Mouse (Mus musculus) lung, embryonic 14.5 days (tissue): ENCODE measurements around the gene Klhl2. TPM values are rescaled to one million over a fixed set of nuclear protein-coding genes. Genes with fewer than 3 reads are reported as not detected.

Experiments
- ATAC-seq: fragments of 200-750 bp; cut with Nextera tagmentation; 2 replicates; pipeline ENCODE4 v1.8.0; 2017; ENCODE audit warnings: mild to moderate bottlenecking, moderate TSS enrichment, moderate library complexity; ENCODE audit not compliant: insufficient read depth
- DNase-seq: peaks from one replicate; pipeline ENCODE4 v3.0.0-alpha.2; 2015
- H3K27ac ChIP-seq: fragments of 300-500 bp; sonication (generic); 2 replicates; pipeline ENCODE4 v1.5.1; 2014; ENCODE audit warnings: low read depth, mild to moderate bottlenecking, moderate library complexity
- H3K27me3 ChIP-seq: fragments of 300-500 bp; sonication (generic); 2 replicates; pipeline ENCODE4 v1.6.1; 2014; ENCODE audit warnings: low read length, control low read depth; ENCODE audit not compliant: insufficient read depth
- H3K36me3 ChIP-seq: fragments of 300-500 bp; sonication (generic); 2 replicates; pipeline ENCODE4 v1.6.1; 2014; ENCODE audit warnings: control low read depth; ENCODE audit not compliant: insufficient read depth
- H3K4me1 ChIP-seq: fragments of 300-500 bp; sonication (generic); 2 replicates; pipeline ENCODE4 v1.6.1; 2014; ENCODE audit warnings: antibody characterized with exemption, control low read depth; ENCODE audit not compliant: insufficient read depth
- H3K4me2 ChIP-seq: fragments of 300-500 bp; sonication (generic); 2 replicates; pipeline ENCODE4 v1.6.1; 2014; ENCODE audit warnings: mild to moderate bottlenecking
- H3K4me3 ChIP-seq: fragments of 300-500 bp; sonication (generic); 2 replicates; pipeline ENCODE4 v1.5.1; 2014; ENCODE audit warnings: low read depth, low read length
- H3K9ac ChIP-seq: fragments of 300-500 bp; sonication (generic); 2 replicates; pipeline ENCODE4 v1.6.1; 2014
- H3K9me3 ChIP-seq: fragments of 300-500 bp; sonication (generic); 2 replicates; pipeline ENCODE4 v1.6.1; 2016; ENCODE audit warnings: low read depth, low read length, control low read depth
- CTCF ChIP-seq: IDR thresholded peaks from 2 replicates; pipeline ENCODE4 v1.5.1; 2016; ENCODE audit warnings: antibody characterized with exemption, low read depth
- WGBS: fragments of 180-500 bp; shearing (Covaris S2); extraction: QIAGEN DNeasy Blood & Tissue Kit; methylation state at CpG from one replicate; pipeline ENCODE4 v1.1.7; 2014; 5-methylcytosine and 5-hydroxymethylcytosine counted together
- polyA plus RNA-seq: library from polyadenylated mRNA; unstranded; fragments of >200 nt; fragmentation: Nextera tagmentation; extraction: Ambion mirVana; gene quantifications from 2 replicates; pipeline ENCODE4 v1.2.1, GENCODE M21; 2014

Gene Klhl2
- polyA plus RNA-seq, 1 experiment from 2014 or later: 16.9 TPM

- Histone ChIP-seq H3K27ac (no peak overlapping the region), H3K4me2 (no peak overlapping the region), H3K4me1 (no peaks in the 10 kb centered on the region), H3K36me3 (0 out of 2 replicates have a peak, but pooled peaks cover 4% of the 10 kb centered on the region), H3K9ac (no peak overlapping the region), H3K27me3 (no peaks in the 10 kb centered on the region), H3K9me3 (no peaks in the 10 kb centered on the region), H3K4me3 (no peak overlapping the region)
- no peak for DNase-seq
- no peak for ATAC-seq
- TF ChIP-seq CTCF: no peak
- WGBS: 94% methylated on average over 9 of the region's 9 CpGs
Measured at GRCm38 (mm10) chr8:64811790-64812189, 38.0 kb downstream of the Klhl2 start.

- no peak for TF ChIP-seq CTCF
- H3K36me3 ChIP-seq: 0 out of 2 replicates have a peak, but pooled peaks cover 4% of the 10 kb centered on the region
- H3K4me1 ChIP-seq: no peaks in the 10 kb centered on the region
- DNase-seq (no peak), ATAC-seq (no peak)
- H3K4me2 ChIP-seq: no peak overlapping the region
- WGBS: 85% methylated on average over 4 of the region's 4 CpGs
- H3K9me3 ChIP-seq: no peaks in the 10 kb centered on the region
- no peak overlapping the region for H3K27ac ChIP-seq
- H3K9ac ChIP-seq: no peak overlapping the region
- H3K27me3 ChIP-seq: no peaks in the 10 kb centered on the region
- H3K4me3 ChIP-seq: no peak overlapping the region
Measured at GRCm38 (mm10) chr8:64811083-64811482, 38.7 kb downstream of the Klhl2 start.

- no peaks in the 10 kb centered on the region for H3K4me1 ChIP-seq
- H3K27ac ChIP-seq: no peak overlapping the region
- ATAC-seq: no peak
- H3K9me3 ChIP-seq: no peaks in the 10 kb centered on the region
- H3K36me3 ChIP-seq: 0 out of 2 replicates have a peak, but pooled peaks cover 4% of the 10 kb centered on the region
- TF ChIP-seq CTCF: no peak
- H3K27me3 ChIP-seq: no peaks in the 10 kb centered on the region
- H3K4me2 ChIP-seq: no peak overlapping the region
- no peak overlapping the region for H3K4me3 ChIP-seq
- WGBS: 84% methylated on average over 3 of the region's 3 CpGs
- no peak for DNase-seq
- H3K9ac ChIP-seq: no peak overlapping the region
Measured at GRCm38 (mm10) chr8:64806558-64806957, 43.3 kb downstream of the Klhl2 start.

GRCm38 (mm10) chr8:64804971-64805370, 44.8 kb downstream of the Klhl2 start:
- no peak overlapping the region for H3K4me2 ChIP-seq

GRCm38 (mm10) chr8:64799306-64799705, 50.5 kb downstream of the Klhl2 start:
- no peak for DNase-seq
- WGBS: 78% methylated on average over 8 of the region's 8 CpGs
- no peaks in the 10 kb centered on the region for H3K27me3 ChIP-seq
- H3K36me3 ChIP-seq: no peaks in the 10 kb centered on the region
- no peak overlapping the region for H3K9ac ChIP-seq
- no peak for ATAC-seq
- no peak overlapping the region for H3K4me2 ChIP-seq
- no peaks in the 10 kb centered on the region for H3K4me1 ChIP-seq
- H3K4me3 ChIP-seq: no peak overlapping the region
- H3K27ac ChIP-seq: no peak overlapping the region
- no peaks in the 10 kb centered on the region for H3K9me3 ChIP-seq
- no peak for TF ChIP-seq CTCF

More at GRCm38 (mm10) chr8:64804971-64805370, 44.8 kb downstream of the Klhl2 start:
- no peak overlapping the region for H3K27ac ChIP-seq
- 69% methylated on average over 4 of the region's 4 CpGs for WGBS
- H3K4me1 ChIP-seq: no peaks in the 10 kb centered on the region
- no peaks in the 10 kb centered on the region for H3K27me3 ChIP-seq
- DNase-seq (no peak), ATAC-seq (no peak)
- no peak overlapping the region for H3K9ac ChIP-seq
- no peak overlapping the region for H3K4me3 ChIP-seq
- TF ChIP-seq CTCF: no peak
- H3K36me3 ChIP-seq: no peaks in the 10 kb centered on the region
- no peaks in the 10 kb centered on the region for H3K9me3 ChIP-seq

- no peaks in the 10 kb centered on the region for H3K36me3 ChIP-seq
- no peak for ATAC-seq
- H3K4me1 ChIP-seq: no peaks in the 10 kb centered on the region
- WGBS: 68% methylated on average over 3 of the region's 3 CpGs
- H3K9me3 ChIP-seq: no peaks in the 10 kb centered on the region
- H3K27me3 ChIP-seq: no peaks in the 10 kb centered on the region
- H3K9ac ChIP-seq: no peak overlapping the region
- no peak overlapping the region for H3K27ac ChIP-seq
- H3K4me2 ChIP-seq: no peak overlapping the region
- TF ChIP-seq CTCF: no peak
- H3K4me3 ChIP-seq: no peak overlapping the region
- DNase-seq: no peak
Measured at GRCm38 (mm10) chr8:64798503-64798902, 51.3 kb downstream of the Klhl2 start.

GRCm38 (mm10) chr8:64797751-64798150, 52.1 kb downstream of the Klhl2 start:
- Histone ChIP-seq H3K4me2 (no peak overlapping the region), H3K9me3 (no peaks in the 10 kb centered on the region), H3K27ac (no peak overlapping the region), H3K27me3 (no peaks in the 10 kb centered on the region), H3K4me3 (no peak overlapping the region), H3K4me1 (no peaks in the 10 kb centered on the region), H3K9ac (no peak overlapping the region), H3K36me3 (no peaks in the 10 kb centered on the region)
- ATAC-seq: 0 out of 2 replicates have a peak, but pooled peaks have one; percentile 38
- 56% methylated on average over 10 of the region's 10 CpGs for WGBS
- no peak for DNase-seq
- TF ChIP-seq CTCF: no peak
